Mouse (Mus musculus) spleen, embryonic (tissue): ENCODE results near the gene Rps25.

Experiments
- CTCF ChIA-PET: fragments of 350-600 bp; sonication (Branson Sonifier 250); formaldehyde crosslinking; loops from one replicate; lab custom pipeline; 2022; lab: Charles Lee

Rps25 gene

DNA sequence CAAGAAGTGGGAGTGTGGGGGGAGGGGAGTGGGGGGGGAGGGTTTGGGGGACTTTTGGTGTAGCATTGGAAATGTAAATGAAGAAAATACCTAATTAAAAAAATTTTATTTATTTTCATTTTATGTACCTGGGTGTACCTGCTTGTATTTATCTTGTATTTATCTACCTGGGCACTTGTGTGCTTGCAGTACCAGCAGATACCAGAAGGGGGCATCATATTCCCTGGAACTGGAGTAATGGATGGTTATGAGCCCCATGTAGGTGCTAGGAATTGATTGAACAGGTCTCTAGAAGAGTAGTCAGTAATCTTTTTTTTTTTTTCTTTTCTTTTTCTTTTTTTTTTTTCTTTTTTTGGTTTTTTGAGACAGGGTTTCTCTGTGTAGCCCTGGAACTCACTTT lies 43.4 kb downstream of the Rps25 start:
- CTCF ChIA-PET = no interaction called here

- CTCF ChIA-PET = interaction anchor here (0.6 to 1.8 kb wide), 8 partner anchors 9 to 199 kb away, joined by 3 to 8 read pairs (median 4); no protein-coding TSS in a partner anchor
Measured at GRCm38 (mm10) chr9:44454132-44454890, 47.4 kb downstream of the Rps25 start.

DNA sequence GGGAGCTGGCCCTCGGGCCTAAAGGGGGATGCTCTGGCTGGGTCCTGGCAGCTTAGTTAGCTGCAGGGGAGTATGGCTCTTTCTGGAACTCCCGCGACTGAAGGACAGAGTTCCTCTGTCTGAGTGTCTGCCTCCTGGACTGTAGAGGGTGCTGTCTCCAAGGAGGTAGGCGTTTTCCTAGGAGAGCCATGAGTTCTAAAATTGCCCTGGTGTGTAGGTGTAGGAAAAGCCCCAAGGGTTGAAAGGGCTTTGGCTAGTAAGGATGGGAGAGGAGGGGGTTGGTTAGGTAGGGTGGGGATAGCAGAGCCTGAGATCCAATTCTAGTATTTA lies 47.9 kb downstream of the Rps25 start, which contains the start of gene Upk2:
Gene Upk2 (minus strand): TSS at position 86 of the 330 bp plus-strand sequence.
- CTCF ChIA-PET = interaction anchor here (0.6 to 1.8 kb wide), 6 partner anchors 8 to 543 kb away, joined by 3 to 8 read pairs (median 4); no protein-coding TSS in a partner anchor

GRCm38 (mm10) chr9:44457035-44457742 lies 50.2 kb downstream of the Rps25 start:
- CTCF ChIA-PET = interaction anchor here (0.5 to 1.0 kb wide), 4 partner anchors 9 to 218 kb away, joined by 3 to 7 read pairs (median 4); no protein-coding TSS in a partner anchor
